8 mouse cellular contexts compared by ENCODE assay signal in the genomic region with DNA sequence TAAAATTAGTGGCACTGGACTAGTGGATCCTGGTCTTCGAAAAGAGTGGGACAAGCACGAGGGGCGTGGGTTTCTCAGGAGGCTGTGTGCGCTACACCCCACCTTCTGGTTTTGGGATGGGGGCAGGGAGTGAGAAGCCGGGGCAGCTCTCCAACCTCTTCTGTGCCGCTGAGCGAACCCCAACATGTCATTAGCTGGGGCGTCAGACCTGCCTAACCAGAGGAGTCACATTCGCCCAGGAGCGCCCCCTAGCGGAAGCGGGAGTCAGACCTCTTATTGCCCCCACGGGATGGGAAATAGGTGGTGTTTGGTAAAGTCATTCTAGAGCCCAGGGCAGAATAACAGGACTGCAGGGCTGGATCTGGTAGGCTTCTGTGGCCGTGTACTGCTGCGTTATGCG. TPM values are rescaled to one million over a fixed set of nuclear protein-coding genes. Genes with fewer than 3 reads are reported as not detected.
DNase-seq lines count a peak whose midpoint lies in the region; ATAC-seq and TF ChIP-seq lines count a peak whose summit lies in the region.

No protein-coding gene starts in this region.

- 13% methylated on average over 16 of the region's 16 CpGs for WGBS in embryonic facial prominence, embryonic 14.5 days
- WGBS in heart, embryonic 13.5 days = 8% methylated on average over 16 of the region's 16 CpGs
- 13% methylated on average over 16 of the region's 16 CpGs for WGBS in kidney, embryonic 16.5 days
- 9% methylated on average over 16 of the region's 16 CpGs for WGBS in liver, embryonic 15.5 days (ENCODE audit: insufficient replicate concordance)
- WGBS in thymus, adult 2 months = 10% methylated on average over 16 of the region's 16 CpGs

- H3K4me2 ChIP-seq in embryonic facial prominence, embryonic 14.5 days (ENCODE audit: low read depth, low read length) = peak overlapping the region; percentile 91
- peak overlapping the region; percentile 99 for H3K4me2 ChIP-seq in heart, embryonic 13.5 days
- H3K4me2 ChIP-seq in kidney, embryonic 16.5 days (replicated peaks; ENCODE audit: low read depth, low read length) = peak overlapping the region; percentile 98
- peak overlapping the region; percentile 99 for H3K4me2 ChIP-seq in liver, embryonic 15.5 days

- H3K36me3 ChIP-seq in embryonic facial prominence, embryonic 14.5 days (ENCODE audit: control insufficient read depth, insufficient read depth, low read length) = peaks cover 6% of the 10 kb centered on the region; the same call in 1 of the 2 replicates
- H3K36me3 ChIP-seq in heart, embryonic 13.5 days = peaks cover 19% of the 10 kb centered on the region
- peaks cover 14% of the 10 kb centered on the region for H3K36me3 ChIP-seq in kidney, embryonic 16.5 days (ENCODE audit: insufficient read depth, low read length)
- peaks cover 11% of the 10 kb centered on the region; the same call in 1 of the 2 replicates for H3K36me3 ChIP-seq in liver, embryonic 15.5 days (replicated peaks)
- no peaks in the 10 kb centered on the region for H3K36me3 ChIP-seq in thymus, adult 2 months (ENCODE audit: control insufficient read depth, insufficient read depth, low read length)

- H3K4me1 ChIP-seq in embryonic facial prominence, embryonic 14.5 days (ENCODE audit: control insufficient read depth, insufficient read depth, low read length) = peaks cover 8% of the 10 kb centered on the region; the same call in 1 of the 2 replicates
- peaks cover 49% of the 10 kb centered on the region for H3K4me1 ChIP-seq in heart, embryonic 13.5 days
- H3K4me1 ChIP-seq in kidney, embryonic 16.5 days (ENCODE audit: insufficient read depth, low read length) = peaks cover 28% of the 10 kb centered on the region
- peaks cover 66% of the 10 kb centered on the region for H3K4me1 ChIP-seq in liver, embryonic 15.5 days (replicated peaks)
- peaks cover 22% of the 10 kb centered on the region for H3K4me1 ChIP-seq in thymus, adult 2 months (replicated peaks; ENCODE audit: control insufficient read depth, insufficient read depth, low read length)

- no peak for ATAC-seq in embryonic facial prominence, embryonic 14.5 days (ENCODE audit: low read depth)
- ATAC-seq in heart, embryonic 13.5 days (ENCODE audit: extremely low read depth, insufficient number of reproducible peaks, low FRiP score, low TSS enrichment) = peak; percentile 2; the same call in 1 of the 2 replicates
- no peak for ATAC-seq in kidney, embryonic 16.5 days (ENCODE audit: low FRiP score, low TSS enrichment)
- no peak for ATAC-seq in liver, embryonic 15.5 days (ENCODE audit: insufficient read depth)

- H3K9me3 ChIP-seq in embryonic facial prominence, embryonic 14.5 days (ENCODE audit: control insufficient read depth, low read length) = no peaks in the 10 kb centered on the region
- H3K9me3 ChIP-seq in heart, embryonic 13.5 days = no peaks in the 10 kb centered on the region
- H3K9me3 ChIP-seq in kidney, embryonic 16.5 days (ENCODE audit: low read length) = no peaks in the 10 kb centered on the region
- H3K9me3 ChIP-seq in liver, embryonic 15.5 days (replicated peaks) = no peaks in the 10 kb centered on the region

- peak overlapping the region; percentile 72 for H3K4me3 ChIP-seq in embryonic facial prominence, embryonic 14.5 days (ENCODE audit: low read depth, low read length)
- H3K4me3 ChIP-seq in heart, embryonic 13.5 days = peak overlapping the region; percentile 62
- peak overlapping the region; percentile 75 for H3K4me3 ChIP-seq in kidney, embryonic 16.5 days (ENCODE audit: low read length)
- H3K4me3 ChIP-seq in liver, embryonic 15.5 days (replicated peaks) = peak overlapping the region; percentile 71
- peak overlapping the region; percentile 43; the same call in 1 of the 2 replicates for H3K4me3 ChIP-seq in thymus, adult 2 months (ENCODE audit: control insufficient read depth, insufficient read depth, low read length)

- TF ChIP-seq POLR2A in thymus, adult 2 months (IDR thresholded peaks at IDR 0.05; ENCODE audit: control insufficient read depth, extremely low read depth, insufficient read depth, low read length, poor library complexity) = 0 out of 2 replicates have a peak, but pooled peaks have one; percentile 32

- peak; percentile 92 for DNase-seq in CD4-positive, CD25-positive, alpha-beta regulatory T cell, adult 2 months (ENCODE audit: low read depth, low spot score)
- peak; percentile 86 for DNase-seq in adrenal gland, postnatal 25 days
- peak; percentile 79 for DNase-seq in embryonic facial prominence, embryonic 14.5 days (ENCODE audit: low spot score)
- peak; percentile 74 for DNase-seq in neural tube, embryonic 10.5 days (ENCODE audit: extremely low spot score, low spot score)
- DNase-seq in thymus, adult 2 months = peak; percentile 81

- TF ChIP-seq CTCF in thymus, adult 2 months (IDR thresholded peaks at IDR 0.05; ENCODE audit: borderline replicate concordance, control insufficient read depth, extremely low read depth, insufficient read depth, low read length, poor library complexity) = peak; percentile 89

- H3K27ac ChIP-seq in embryonic facial prominence, embryonic 14.5 days (replicated peaks; ENCODE audit: low read depth, low read length) = peak overlapping the region; percentile 56
- peak overlapping the region; percentile 96 for H3K27ac ChIP-seq in heart, embryonic 13.5 days (replicated peaks)
- no peak overlapping the region for H3K27ac ChIP-seq in kidney, embryonic 16.5 days (ENCODE audit: low read length)
- no peak overlapping the region for H3K27ac ChIP-seq in liver, embryonic 15.5 days (replicated peaks)
- H3K27ac ChIP-seq in thymus, adult 2 months (ENCODE audit: control insufficient read depth, insufficient read depth, low read length) = peak overlapping the region; percentile 4; the same call in 1 of the 2 replicates

- peak overlapping the region; percentile 75 for H3K9ac ChIP-seq in embryonic facial prominence, embryonic 14.5 days (ENCODE audit: low read depth, low read length)
- peak overlapping the region; percentile 83 for H3K9ac ChIP-seq in heart, embryonic 13.5 days
- peak overlapping the region; percentile 78; the same call in 1 of the 2 replicates for H3K9ac ChIP-seq in kidney, embryonic 16.5 days (replicated peaks; ENCODE audit: low read length)
- H3K9ac ChIP-seq in liver, embryonic 15.5 days = peak overlapping the region; percentile 72

- no peaks in the 10 kb centered on the region for H3K27me3 ChIP-seq in embryonic facial prominence, embryonic 14.5 days (replicated peaks; ENCODE audit: control insufficient read depth, insufficient read depth, low read length)
- H3K27me3 ChIP-seq in heart, embryonic 13.5 days (replicated peaks) = no peaks in the 10 kb centered on the region
- H3K27me3 ChIP-seq in kidney, embryonic 16.5 days (ENCODE audit: insufficient read depth, low read length) = no peaks in the 10 kb centered on the region
- H3K27me3 ChIP-seq in liver, embryonic 15.5 days = 0 out of 2 replicates have a peak, but pooled peaks cover 9% of the 10 kb centered on the region
- no peaks in the 10 kb centered on the region; the same call in 1 of the 2 replicates for H3K27me3 ChIP-seq in thymus, adult 2 months (ENCODE audit: control insufficient read depth, insufficient read depth, low read length)

RNA-seq across cellular contexts. Expression of a gene that starts 2.2 kb away (rescaled TPM):
- 6.7 and 9.3 TPM in 2 replicates for total RNA-seq in adrenal gland, postnatal 25 days (2021)
- polyA plus RNA-seq in embryonic facial prominence, embryonic 14.5 days (2014; fragmentation: Nextera tagmentation; extraction: Ambion mirVana) = 11.2 and 11.6 TPM in 2 replicates
- 12.8 and 13.0 TPM in 2 replicates for polyA plus RNA-seq in heart, embryonic 13.5 days (2015; fragmentation: Nextera tagmentation; extraction: Ambion mirVana)
- 3.3 and 4.0 TPM in 2 replicates for polyA plus RNA-seq in kidney, embryonic 16.5 days (2015; fragmentation: Nextera tagmentation; extraction: Ambion mirVana)
- 0.94 and 1.5 TPM in 2 replicates for polyA plus RNA-seq in liver, embryonic 15.5 days (2015; fragmentation: Nextera tagmentation; extraction: Ambion mirVana)
- polyA plus RNA-seq in thymus, adult 2 months (2012; rRNA removed) = 13.6 and 14.2 TPM in 2 replicates

RNA-seq across cellular contexts. Expression of a gene that starts 2.4 kb away (rescaled TPM):
- total RNA-seq in adrenal gland, postnatal 25 days (2021) = 13.4 and 13.5 TPM in 2 replicates
- polyA plus RNA-seq in embryonic facial prominence, embryonic 14.5 days (2014; fragmentation: Nextera tagmentation; extraction: Ambion mirVana) = 18.8 and 21.6 TPM in 2 replicates
- 17.4 and 19.8 TPM in 2 replicates for polyA plus RNA-seq in heart, embryonic 13.5 days (2015; fragmentation: Nextera tagmentation; extraction: Ambion mirVana)
- polyA plus RNA-seq in kidney, embryonic 16.5 days (2015; fragmentation: Nextera tagmentation; extraction: Ambion mirVana) = 25.0 and 27.7 TPM in 2 replicates
- polyA plus RNA-seq in liver, embryonic 15.5 days (2015; fragmentation: Nextera tagmentation; extraction: Ambion mirVana) = 7.9 and 8.1 TPM in 2 replicates
- 7.5 and 8.0 TPM in 2 replicates for polyA plus RNA-seq in thymus, adult 2 months (2012; rRNA removed)

RNA-seq across cellular contexts. Expression of a gene that starts 17.1 kb away (rescaled TPM):
- total RNA-seq in adrenal gland, postnatal 25 days (2021) = 44.5 and 45.8 TPM in 2 replicates
- 64.0 and 75.1 TPM in 2 replicates for polyA plus RNA-seq in embryonic facial prominence, embryonic 14.5 days (2014; fragmentation: Nextera tagmentation; extraction: Ambion mirVana)
- polyA plus RNA-seq in heart, embryonic 13.5 days (2015; fragmentation: Nextera tagmentation; extraction: Ambion mirVana) = 62.6 and 62.7 TPM in 2 replicates
- polyA plus RNA-seq in kidney, embryonic 16.5 days (2015; fragmentation: Nextera tagmentation; extraction: Ambion mirVana) = 81.8 and 86.1 TPM in 2 replicates
- polyA plus RNA-seq in liver, embryonic 15.5 days (2015; fragmentation: Nextera tagmentation; extraction: Ambion mirVana) = 14.0 and 14.5 TPM in 2 replicates
- 62.3 and 63.6 TPM in 2 replicates for polyA plus RNA-seq in thymus, adult 2 months (2012; rRNA removed)

RNA-seq across cellular contexts. Expression of a gene that starts 20.1 kb away (rescaled TPM):
- total RNA-seq in adrenal gland, postnatal 25 days (2021) = 34.8 and 42.9 TPM in 2 replicates
- polyA plus RNA-seq in embryonic facial prominence, embryonic 14.5 days (2014; fragmentation: Nextera tagmentation; extraction: Ambion mirVana) = 10.9 and 14.7 TPM in 2 replicates
- polyA plus RNA-seq in heart, embryonic 13.5 days (2015; fragmentation: Nextera tagmentation; extraction: Ambion mirVana) = 11.8 and 12.2 TPM in 2 replicates
- 16.7 and 19.0 TPM in 2 replicates for polyA plus RNA-seq in kidney, embryonic 16.5 days (2015; fragmentation: Nextera tagmentation; extraction: Ambion mirVana)
- 6.2 and 7.5 TPM in 2 replicates for polyA plus RNA-seq in liver, embryonic 15.5 days (2015; fragmentation: Nextera tagmentation; extraction: Ambion mirVana)
- 134 and 137 TPM in 2 replicates for polyA plus RNA-seq in thymus, adult 2 months (2012; rRNA removed)

RNA-seq across cellular contexts. Expression of a gene that starts 42.2 kb away (rescaled TPM):
- 1.9 and 2.9 TPM in 2 replicates for total RNA-seq in adrenal gland, postnatal 25 days (2021)
- polyA plus RNA-seq in embryonic facial prominence, embryonic 14.5 days (2014; fragmentation: Nextera tagmentation; extraction: Ambion mirVana) = 10.2 and 15.3 TPM in 2 replicates
- polyA plus RNA-seq in heart, embryonic 13.5 days (2015; fragmentation: Nextera tagmentation; extraction: Ambion mirVana) = 4.8 and 5.5 TPM in 2 replicates
- 7.0 and 8.5 TPM in 2 replicates for polyA plus RNA-seq in kidney, embryonic 16.5 days (2015; fragmentation: Nextera tagmentation; extraction: Ambion mirVana)
- polyA plus RNA-seq in liver, embryonic 15.5 days (2015; fragmentation: Nextera tagmentation; extraction: Ambion mirVana) = 0.46 and 0.84 TPM in 2 replicates
- 73.1 and 87.0 TPM in 2 replicates for polyA plus RNA-seq in thymus, adult 2 months (2012; rRNA removed)

Comparison
In these comparisons a context has a peak if more than half of its experiments do, and no peak if none do; other contexts are left out.
1. H3K27ac ChIP-seq: peak in embryonic facial prominence, embryonic 14.5 days (single experiment), heart, embryonic 13.5 days (single experiment) and thymus, adult 2 months (single experiment); none in kidney, embryonic 16.5 days (single experiment) and liver, embryonic 15.5 days (single experiment).
2. Peak in every context shown above with its lines, with median percentiles within 50 percentile points of each other: DNase-seq, H3K4me2 ChIP-seq, H3K4me3 ChIP-seq and H3K9ac ChIP-seq.